Mouse (Mus musculus): Measurements from ENCODE around the gene Xntrpc.

Xntrpc gene

DNA sequence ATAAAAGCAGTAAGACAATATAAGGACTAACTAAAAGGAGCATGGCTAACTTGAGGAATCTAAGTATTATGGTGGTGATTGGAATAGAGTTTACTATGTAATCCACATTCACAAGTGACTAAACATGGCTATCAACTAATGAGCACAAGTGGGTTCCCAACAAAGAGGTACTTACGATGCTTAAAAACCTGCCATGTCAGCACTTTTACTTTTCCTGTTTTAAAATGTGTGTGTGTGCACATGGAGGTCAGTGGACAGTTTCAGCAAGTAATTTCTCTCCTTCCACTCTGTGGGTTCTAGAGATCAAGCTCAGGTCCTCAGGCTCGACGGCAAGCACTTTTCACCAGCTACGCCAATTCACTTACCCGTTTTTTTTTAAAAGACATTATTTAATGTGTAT lies 72.4 kb downstream of the Xntrpc start:
- in situ Hi-C loops (cut with MboI) = no loop called here

All from mature B cell (primary cell).